Mouse (Mus musculus): ENCODE measurements around the gene Hscb. TPM values are rescaled to one million over a fixed set of nuclear protein-coding genes. Genes with fewer than 3 reads are reported as not detected.
A peak's percentile ranks its signal among the peaks of the same experiment; 100 is the strongest.
"Not testable (repeated sequence)": the region's sequence is repeated elsewhere in the genome, so short reads cannot be mapped to it uniquely, and the experiment has no call there.

Hscb gene
- polyA plus RNA-seq (2012), result 19.1 and 22.4 TPM in 2 replicates

GRCm38 (mm10) chr5:110839678-110840365 is at the start of gene Hscb, which contains the start of gene Chek2:
Gene Hscb, minus strand, starts transcription at chr5:110839777.
Gene Chek2, plus strand, starts transcription at chr5:110839979.
- peaks cover 65% of the 10 kb centered on the region for H3K4me1 ChIP-seq (ENCODE audit: control insufficient read depth)
- TF ChIP-seq TAL1 (IDR thresholded peaks at IDR 0.05; ENCODE audit: low read length), result no peak
- peak; percentile 99 for TF ChIP-seq GATA1 (IDR thresholded peaks at IDR 0.05; ENCODE audit: low read length)

GRCm38 (mm10) chr5:110888596-110888995 is 49.0 kb upstream of the Hscb start:
- TF ChIP-seq TAL1 (IDR thresholded peaks at IDR 0.05; ENCODE audit: low read length) (no peak), GATA1 (IDR thresholded peaks at IDR 0.05; ENCODE audit: low read length) (no peak)
- H3K4me1 ChIP-seq (ENCODE audit: control insufficient read depth), result no peaks in the 10 kb centered on the region
- no peak overlapping the region for H3K4me3 ChIP-seq (replicated peaks)
- H3K27me3 ChIP-seq (ENCODE audit: control insufficient read depth), result no peaks in the 10 kb centered on the region
- no peaks in the 10 kb centered on the region for H3K9me3 ChIP-seq (ENCODE audit: control insufficient read depth, low read length)
- H3K36me3 ChIP-seq (ENCODE audit: control insufficient read depth), result no peaks in the 10 kb centered on the region

More at GRCm38 (mm10) chr5:110839678-110840365, at the start of gene Hscb, which contains the start of gene Chek2:
- peak within 1 kb of the TSS; percentile 100 for H3K4me3 ChIP-seq (replicated peaks)
- H3K9me3 ChIP-seq (ENCODE audit: control insufficient read depth, low read length), result no peaks in the 10 kb centered on the region
- no peaks in the 10 kb centered on the region for H3K27me3 ChIP-seq (ENCODE audit: control insufficient read depth)
- peaks cover 62% of the 10 kb centered on the region for H3K36me3 ChIP-seq (ENCODE audit: control insufficient read depth)

- no peak for TF ChIP-seq GATA1 (IDR thresholded peaks at IDR 0.05; ENCODE audit: low read length)
- Histone ChIP-seq H3K4me1 (ENCODE audit: control insufficient read depth) (peaks cover 28% of the 10 kb centered on the region), H3K4me3 (replicated peaks) (peak within 1 kb of the TSS; percentile 67)
Observed at GRCm38 (mm10) chr5:110879584-110880374, 40.2 kb upstream of the Hscb start, which contains the start of gene Ttc28. Gene Ttc28, plus strand, starts transcription at chr5:110879803.

GRCm38 (mm10) chr5:110879042-110879441 is 39.5 kb upstream of the Hscb start:
- Histone ChIP-seq H3K36me3 (ENCODE audit: control insufficient read depth) (peaks cover 23% of the 10 kb centered on the region), H3K27me3 (ENCODE audit: control insufficient read depth) (no peaks in the 10 kb centered on the region), H3K4me3 (replicated peaks) (peak overlapping the region; percentile 67), H3K9me3 (ENCODE audit: control insufficient read depth, low read length) (no peaks in the 10 kb centered on the region), H3K4me1 (ENCODE audit: control insufficient read depth) (peaks cover 29% of the 10 kb centered on the region)
- TF ChIP-seq TAL1 (IDR thresholded peaks at IDR 0.05; ENCODE audit: low read length) (no peak), GATA1 (IDR thresholded peaks at IDR 0.05; ENCODE audit: low read length) (no peak)

More at GRCm38 (mm10) chr5:110879584-110880374, 40.2 kb upstream of the Hscb start, which contains the start of gene Ttc28:
- Histone ChIP-seq H3K36me3 (ENCODE audit: control insufficient read depth) (peaks cover 19% of the 10 kb centered on the region), H3K9me3 (ENCODE audit: control insufficient read depth, low read length) (no peaks in the 10 kb centered on the region), H3K27me3 (ENCODE audit: control insufficient read depth) (no peaks in the 10 kb centered on the region)

- Histone ChIP-seq H3K4me1 (ENCODE audit: control insufficient read depth) (peaks cover 29% of the 10 kb centered on the region), H3K36me3 (ENCODE audit: control insufficient read depth) (peaks cover 28% of the 10 kb centered on the region)
- not testable (repeated sequence) for H3K27me3 ChIP-seq (ENCODE audit: control insufficient read depth); H3K4me3 ChIP-seq (replicated peaks); H3K9me3 ChIP-seq (ENCODE audit: control insufficient read depth, low read length)
Observed at GRCm38 (mm10) chr5:110878526-110878925, 38.9 kb upstream of the Hscb start.

- peaks cover 34% of the 10 kb centered on the region for H3K36me3 ChIP-seq (ENCODE audit: control insufficient read depth)
- TF ChIP-seq TAL1 (IDR thresholded peaks at IDR 0.05; ENCODE audit: low read length), result no peak
- TF ChIP-seq GATA1 (IDR thresholded peaks at IDR 0.05; ENCODE audit: low read length), result no peak
- H3K27me3 ChIP-seq (ENCODE audit: control insufficient read depth), result no peaks in the 10 kb centered on the region
- H3K9me3 ChIP-seq (ENCODE audit: control insufficient read depth, low read length), result no peaks in the 10 kb centered on the region
- H3K4me3 ChIP-seq (replicated peaks), result no peak overlapping the region
- H3K4me1 ChIP-seq (ENCODE audit: control insufficient read depth), result peaks cover 29% of the 10 kb centered on the region
Observed at GRCm38 (mm10) chr5:110877666-110878505, 38.3 kb upstream of the Hscb start.

GRCm38 (mm10) chr5:110875286-110875685 is 35.7 kb upstream of the Hscb start:
- Histone ChIP-seq H3K27me3 (ENCODE audit: control insufficient read depth) (no peaks in the 10 kb centered on the region), H3K4me1 (ENCODE audit: control insufficient read depth) (peaks cover 25% of the 10 kb centered on the region), H3K36me3 (ENCODE audit: control insufficient read depth) (peaks cover 60% of the 10 kb centered on the region), H3K9me3 (ENCODE audit: control insufficient read depth, low read length) (no peaks in the 10 kb centered on the region), H3K4me3 (replicated peaks) (no peak overlapping the region)
- TF ChIP-seq GATA1 (IDR thresholded peaks at IDR 0.05; ENCODE audit: low read length) (no peak), TAL1 (IDR thresholded peaks at IDR 0.05; ENCODE audit: low read length) (no peak)

- Histone ChIP-seq H3K4me1 (ENCODE audit: control insufficient read depth) (peaks cover 20% of the 10 kb centered on the region), H3K9me3 (ENCODE audit: control insufficient read depth, low read length) (no peaks in the 10 kb centered on the region), H3K27me3 (ENCODE audit: control insufficient read depth) (no peaks in the 10 kb centered on the region), H3K4me3 (replicated peaks) (no peak overlapping the region), H3K36me3 (ENCODE audit: control insufficient read depth) (peaks cover 66% of the 10 kb centered on the region)
- TF ChIP-seq GATA1 (IDR thresholded peaks at IDR 0.05; ENCODE audit: low read length) (no peak), TAL1 (IDR thresholded peaks at IDR 0.05; ENCODE audit: low read length) (no peak)
Observed at GRCm38 (mm10) chr5:110874711-110875110, 35.1 kb upstream of the Hscb start.
